Mouse (Mus musculus) kidney, adult 2 months (tissue): Measurements from ENCODE around the gene Slc37a1.

ENCODE experiments used
- CTCF ChIP-seq: fragments of 200-500 bp; conservative IDR thresholded peaks from 2 replicates; pipeline ENCODE4 v1.5.1; 2011; ENCODE audit warnings: low read depth, mild to moderate bottlenecking, control low read depth, low read length, moderate library complexity, mixed read lengths; ENCODE audit not compliant: insufficient read depth, insufficient read length
- POLR2A ChIP-seq: fragments of 200-500 bp; IDR thresholded peaks from one replicate; pipeline ENCODE4 v1.6.1; 2011; ENCODE audit warnings: low read depth, low read length, control low read depth

- no peak for TF ChIP-seq CTCF
- no peak for TF ChIP-seq POLR2A
Observed at GRCm38 (mm10) chr17:31312648-31313047, 26.1 kb downstream of the Slc37a1 start.
